Mouse (Mus musculus): ENCODE results near the gene Rbm20. TPM values are rescaled to one million over a fixed set of nuclear protein-coding genes. Genes with fewer than 3 reads are reported as not detected.

Gene Rbm20
- total RNA-seq, 2 experiments from 2014 or later: 2.7 to 4.0 TPM

GRCm38 (mm10) chr19:53713364-53713763, 36.3 kb downstream of the Rbm20 start:
- no peak for DNase-seq (ENCODE audit: low spot score in 2 of 2)

DNA sequence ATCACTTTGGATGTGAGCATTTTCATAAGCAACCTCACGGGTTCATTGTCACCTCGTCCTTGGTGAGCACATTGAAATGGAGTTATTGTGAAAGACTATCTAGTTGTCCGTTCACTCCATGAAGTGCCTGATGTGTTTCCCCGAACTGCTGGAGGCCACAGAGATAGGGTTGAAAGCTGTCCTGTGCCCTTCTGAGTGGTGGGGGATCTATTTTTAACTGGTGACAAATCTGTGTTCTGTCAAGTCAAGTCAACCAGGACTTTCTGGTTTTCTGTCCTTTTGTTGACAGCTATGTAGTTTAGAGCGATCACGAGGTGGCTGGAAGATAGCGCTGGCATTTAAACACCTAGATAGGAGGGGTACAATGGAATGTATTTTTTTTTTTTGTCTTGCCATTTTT, 39.4 kb downstream of the Rbm20 start:
- no peak for DNase-seq (ENCODE audit: low spot score in 2 of 2)

GRCm38 (mm10) chr19:53717364-53717763, 40.3 kb downstream of the Rbm20 start:
- no peak for DNase-seq (ENCODE audit: low spot score in 2 of 2)

GRCm38 (mm10) chr19:53722186-53722585, 45.1 kb downstream of the Rbm20 start:
- DNase-seq (ENCODE audit: low spot score in 2 of 2): no peak

DNA sequence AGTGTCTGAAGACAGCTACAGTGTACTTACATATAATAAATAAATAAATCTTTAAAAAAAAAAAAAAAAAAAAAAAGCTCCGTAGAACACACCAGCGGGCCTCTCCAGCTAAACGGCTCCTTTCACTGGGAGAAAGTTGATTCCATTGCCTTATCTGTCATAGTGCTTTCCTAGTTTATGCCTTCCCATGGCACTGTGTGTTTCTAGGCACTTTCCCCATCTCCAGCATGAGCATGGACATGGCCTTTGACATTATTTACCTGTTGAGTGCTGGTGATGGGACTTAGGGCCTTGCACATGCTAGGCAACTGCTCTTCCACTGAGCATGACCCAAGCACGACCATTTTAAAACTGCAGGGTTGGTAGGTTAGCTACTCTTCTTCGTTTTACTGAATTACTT, 46.9 kb downstream of the Rbm20 start:
- no peak for DNase-seq (ENCODE audit: low spot score in 2 of 2)

- no peak for DNase-seq (ENCODE audit: low spot score in 2 of 2)
Observed at GRCm38 (mm10) chr19:53726340-53726739, 49.2 kb downstream of the Rbm20 start.

DNA sequence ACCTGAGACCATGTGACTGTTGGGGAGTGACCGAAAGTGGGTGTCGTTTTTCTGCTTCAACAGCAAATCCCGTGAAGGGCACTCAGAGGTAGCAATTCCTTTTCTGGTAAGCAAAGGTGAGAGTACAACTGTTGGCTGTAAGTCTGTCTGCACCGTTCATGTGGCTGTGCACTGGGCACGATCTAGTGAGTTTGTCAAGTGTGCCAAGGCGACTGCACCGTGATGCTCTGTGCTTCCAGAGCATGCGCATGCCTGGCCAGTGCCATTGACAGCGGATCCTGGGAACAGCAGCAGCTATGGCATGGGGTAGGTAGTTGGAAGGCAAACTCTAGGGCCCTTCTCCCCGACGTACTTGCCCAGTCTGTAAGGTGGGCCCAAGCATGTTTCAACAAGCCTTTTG, 49.6 kb downstream of the Rbm20 start:
- no peak for DNase-seq (ENCODE audit: low spot score in 2 of 2)

- DNase-seq (ENCODE audit: low spot score in 2 of 2): no peak
Observed at GRCm38 (mm10) chr19:53727277-53727676, 50.2 kb downstream of the Rbm20 start.

GRCm38 (mm10) chr19:53727886-53728669, 51.0 kb downstream of the Rbm20 start:
- no peak for DNase-seq (ENCODE audit: low spot score in 2 of 2)

DNA sequence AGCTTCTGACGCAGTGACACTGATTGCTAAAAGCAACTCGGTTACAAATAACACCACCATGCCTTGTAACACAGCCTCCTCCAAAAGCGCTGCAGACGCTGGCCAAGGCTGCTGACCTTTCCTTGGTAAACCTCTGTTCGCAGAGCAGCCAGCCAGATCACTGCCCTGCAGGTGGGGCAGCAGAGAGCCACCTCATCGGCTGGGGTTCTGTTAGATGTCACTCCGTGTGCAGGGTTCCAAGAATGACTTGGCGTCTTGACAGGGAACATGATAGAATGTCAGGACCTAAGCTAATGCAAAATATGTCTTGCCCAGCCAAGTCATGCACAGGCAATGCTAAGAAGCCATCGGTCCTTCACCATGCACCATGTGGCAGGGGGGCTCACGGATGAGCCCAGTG, 52.8 kb downstream of the Rbm20 start:
- DNase-seq (ENCODE audit: low spot score in 2 of 2): no peak

- DNase-seq (ENCODE audit: low spot score in 2 of 2): no peak
Observed at GRCm38 (mm10) chr19:53731761-53732201, 54.7 kb downstream of the Rbm20 start.

- no peak for DNase-seq (ENCODE audit: low spot score in 2 of 2)
Observed at GRCm38 (mm10) chr19:53734845-53735244, 57.7 kb downstream of the Rbm20 start.

DNA sequence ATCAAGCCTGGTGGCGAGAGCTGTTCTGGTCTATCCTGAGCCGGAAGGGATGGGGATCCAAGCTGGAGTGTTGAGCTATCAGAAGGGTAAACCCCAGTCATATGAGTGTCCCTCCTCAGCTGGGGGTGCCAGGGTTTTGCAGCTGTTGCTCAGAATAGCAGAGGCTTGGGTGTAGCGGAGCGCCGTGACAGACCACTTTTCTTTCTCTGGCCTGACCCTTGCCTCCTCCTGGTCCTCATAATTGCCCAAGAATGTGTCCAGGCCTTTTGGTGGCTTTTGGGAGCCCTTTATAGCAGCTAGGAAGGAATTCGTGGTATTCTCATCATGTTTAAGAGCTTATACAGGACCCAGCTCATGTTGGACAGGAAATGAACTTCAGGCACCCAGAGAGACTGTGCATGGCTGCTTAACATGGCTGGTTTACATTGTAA, 61.6 kb downstream of the Rbm20 start:
- no peak for DNase-seq (ENCODE audit: low spot score in 2 of 2)

GRCm38 (mm10) chr19:53739570-53740266, 62.6 kb downstream of the Rbm20 start:
- no peak for DNase-seq (ENCODE audit: low spot score in 2 of 2)

- DNase-seq (ENCODE audit: low spot score in 2 of 2): no peak
Observed at GRCm38 (mm10) chr19:53740750-53741380, 63.8 kb downstream of the Rbm20 start.

DNA sequence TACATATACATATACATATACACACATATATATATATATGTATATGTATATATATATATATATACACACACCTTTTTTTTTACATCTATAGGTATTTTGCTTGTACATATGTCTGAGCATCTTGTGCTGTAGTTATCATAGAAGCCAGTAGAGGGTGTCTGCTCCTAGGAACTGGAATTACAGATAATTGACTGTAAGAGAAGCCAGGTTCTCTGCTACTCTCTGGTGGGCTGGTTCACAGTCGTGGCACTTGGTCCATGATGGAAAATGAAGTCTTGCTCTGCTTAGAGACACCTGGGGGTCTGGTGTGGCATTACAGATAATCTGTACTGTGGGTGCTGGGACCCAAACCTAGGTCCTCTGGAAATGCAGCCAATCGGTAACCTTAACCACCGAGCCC, 64.8 kb downstream of the Rbm20 start:
- DNase-seq (ENCODE audit: low spot score in 2 of 2): no peak

GRCm38 (mm10) chr19:53745354-53745753, 68.2 kb downstream of the Rbm20 start:
- no peak for DNase-seq (ENCODE audit: low spot score in 2 of 2)

DNA sequence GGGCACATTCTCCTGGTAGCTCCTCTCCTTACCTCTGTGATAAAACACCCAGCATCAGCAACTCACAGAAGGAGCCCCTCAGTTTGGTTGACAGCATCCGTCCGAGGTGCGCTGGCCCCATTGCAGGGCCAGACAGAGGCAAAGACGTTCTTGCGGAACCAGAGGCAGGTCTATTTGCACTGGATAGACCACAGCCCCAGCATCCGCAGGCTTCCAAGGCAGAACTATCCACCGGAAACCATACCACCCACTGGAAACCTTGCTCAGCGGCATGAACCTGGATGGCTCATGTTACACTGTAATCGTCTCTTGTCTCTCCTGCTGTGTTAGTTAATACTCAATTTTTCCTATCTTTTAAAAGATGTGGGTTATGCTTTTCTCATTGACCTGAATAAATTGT, 69.0 kb downstream of the Rbm20 start:
- no peak for DNase-seq (ENCODE audit: low spot score in 2 of 2)

GRCm38 (mm10) chr19:53748236-53748775, 71.2 kb downstream of the Rbm20 start:
- DNase-seq (ENCODE audit: low spot score in 2 of 2): no peak

DNA sequence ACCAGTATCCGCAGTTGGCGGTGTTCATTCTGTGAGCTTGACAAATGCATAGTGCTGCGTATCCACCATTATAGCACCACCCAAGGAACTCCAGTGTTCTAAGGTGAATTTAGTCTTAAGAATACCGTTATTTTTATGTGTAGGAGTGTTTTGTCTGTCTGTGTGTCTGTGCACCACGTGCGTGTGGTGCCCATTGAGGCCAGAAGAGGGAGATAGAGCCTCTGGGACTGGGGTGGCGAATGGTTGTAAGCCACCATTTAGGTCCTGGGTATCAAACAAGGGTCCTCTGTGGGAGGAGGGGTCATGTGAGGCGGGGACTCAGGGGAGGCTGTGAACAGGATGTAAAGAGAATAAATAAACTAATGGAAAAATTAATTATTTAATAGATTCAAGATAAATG, 72.2 kb downstream of the Rbm20 start:
- DNase-seq (ENCODE audit: low spot score in 2 of 2): no peak

GRCm38 (mm10) chr19:53751420-53752185, 74.5 kb downstream of the Rbm20 start:
- DNase-seq (ENCODE audit: low spot score in 2 of 2): no peak

All from adrenal gland, postnatal 4 days (tissue).